ENCODE assay signal across 15 mouse cellular contexts in the genomic region with DNA sequence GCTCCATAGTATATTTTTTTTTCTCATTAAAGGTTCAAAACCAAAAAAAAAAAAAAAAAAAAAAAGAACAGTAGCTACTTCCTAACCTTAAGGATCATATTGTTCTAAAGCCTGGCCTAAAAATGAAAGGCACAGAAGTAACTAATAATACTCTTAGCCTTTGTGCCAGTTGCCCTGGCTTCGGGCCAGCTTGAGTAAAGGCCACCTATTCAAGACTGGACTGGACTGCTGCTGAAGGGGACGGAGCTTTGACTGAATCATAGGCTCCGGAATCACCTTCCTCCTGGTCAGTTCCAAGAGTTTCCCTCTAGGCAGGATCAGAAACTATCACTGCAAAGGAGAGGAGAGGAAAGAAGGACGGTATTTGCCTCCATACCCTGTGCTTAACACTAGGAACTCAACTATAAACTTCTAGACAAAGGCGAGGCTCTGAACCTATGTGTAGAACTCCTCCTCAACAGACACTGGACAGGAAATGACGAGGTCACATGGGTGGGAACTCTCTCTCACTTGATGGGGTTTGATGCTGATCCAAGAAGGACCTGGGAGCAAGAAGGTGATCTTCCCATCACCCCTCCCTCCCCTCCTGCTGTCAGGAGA. TPM values are rescaled to one million over a fixed set of nuclear protein-coding genes. Genes with fewer than 3 reads are reported as not detected.
A peak's percentile ranks its signal among the peaks of the same experiment; 100 is the strongest.
DNase-seq lines count a peak whose midpoint lies in the region; ATAC-seq lines count a peak whose summit lies in the region.
"Had no signal": no experiment of that assay in that cellular context is flagged by ENCODE, and none has a peak within 500 bp of the region (broad histone marks: within the 10 kb centered on the region; RNA-seq: fewer than 3 reads in every experiment).

No protein-coding gene starts in this region.

- H3K4me3 ChIP-seq in forebrain, embryonic 14.5 days (ENCODE audit: low read depth, low read length): no peak overlapping the region
- H3K4me3 ChIP-seq: forebrain, embryonic 13.5 days; limb, embryonic 13.5 days had no signal

- H3K9me3 ChIP-seq in forebrain, embryonic 14.5 days (replicated peaks; ENCODE audit: control insufficient read depth, low read length): no peaks in the 10 kb centered on the region
- H3K9me3 ChIP-seq: forebrain, embryonic 13.5 days; limb, embryonic 13.5 days had no signal

- no peak overlapping the region for H3K4me2 ChIP-seq in forebrain, embryonic 14.5 days (ENCODE audit: low read length)
- H3K4me2 ChIP-seq: forebrain, embryonic 13.5 days; limb, embryonic 13.5 days had no signal

- H3K36me3 ChIP-seq in forebrain, embryonic 14.5 days (ENCODE audit: control insufficient read depth, insufficient read depth, low read length): no peaks in the 10 kb centered on the region
- H3K36me3 ChIP-seq: limb, embryonic 13.5 days had no signal

- 77% methylated on average over 6 of the region's 6 CpGs for WGBS in forebrain, embryonic 14.5 days

- H3K27ac ChIP-seq in forebrain, embryonic 14.5 days (ENCODE audit: low read depth, low read length): no peak overlapping the region
- H3K27ac ChIP-seq: forebrain, embryonic 13.5 days; limb, embryonic 13.5 days; macrophage had no signal

- peak; percentile 77 to 85 for DNase-seq in adrenal gland, adult (ENCODE audit: inconsistent age in 2 of 2, low spot score in 1 of 2)
- DNase-seq in adrenal gland, postnatal 4 days (ENCODE audit: low spot score in 2 of 2): no peak
- peak; percentile 42 for DNase-seq in retina, postnatal 1 day
- no peak for DNase-seq in retina, embryonic 14.5 days (ENCODE audit: low spot score)
- peak; percentile 68 for DNase-seq in heart, adult 9 months (ENCODE audit: low spot score in 2 of 2)
- peak; percentile 55 to 71 for DNase-seq in kidney, postnatal 4 days
- DNase-seq in layer of hippocampus, adult 11-12 months (ENCODE audit: low spot score): no peak
- no peak for DNase-seq in forebrain, embryonic 14.5 days (ENCODE audit: low spot score)
- DNase-seq: spleen, adult 18-20 months had no signal

- H3K9ac ChIP-seq in forebrain, embryonic 14.5 days (ENCODE audit: low read length): no peak overlapping the region
- H3K9ac ChIP-seq: forebrain, embryonic 13.5 days; limb, embryonic 13.5 days had no signal

- no peak for ATAC-seq in forebrain, embryonic 14.5 days
- ATAC-seq: forebrain, embryonic 13.5 days had no signal

- H3K4me1 ChIP-seq in forebrain, embryonic 14.5 days (ENCODE audit: control insufficient read depth, insufficient read depth, low read length): no peaks in the 10 kb centered on the region
- H3K4me1 ChIP-seq: limb, embryonic 13.5 days had no signal

- no peaks in the 10 kb centered on the region for H3K27me3 ChIP-seq in forebrain, embryonic 14.5 days (replicated peaks; ENCODE audit: control insufficient read depth, insufficient read depth, low read length)
- H3K27me3 ChIP-seq: forebrain, embryonic 13.5 days; limb, embryonic 13.5 days had no signal

RNA-seq across cellular contexts. Expression of a gene that starts 3.2 kb away (rescaled TPM):
- 10 to 100 TPM; 12.6 to 19.8 TPM for total RNA-seq in adrenal gland, postnatal 4 days (2021)
- polyA plus RNA-seq in forebrain, embryonic 14.5 days (2014; fragmentation: Nextera tagmentation; extraction: Ambion mirVana): not detected in 2 replicates
- total RNA-seq: layer of hippocampus, adult 18-20 months had no signal
- polyA plus RNA-seq: forebrain, embryonic 13.5 days; macrophage; neural tube, embryonic 11.5 days had no signal

RNA-seq across cellular contexts. Expression of a gene that starts 19.2 kb away (rescaled TPM):
- total RNA-seq in adrenal gland, postnatal 4 days (2021): not detected
- polyA plus RNA-seq in forebrain, embryonic 14.5 days (2014; fragmentation: Nextera tagmentation; extraction: Ambion mirVana): not detected in 2 replicates
- total RNA-seq: layer of hippocampus, adult 18-20 months had no signal
- polyA plus RNA-seq: heart, embryonic 14.5 days; macrophage; neural tube, embryonic 11.5 days had no signal

RNA-seq across cellular contexts. Expression of a gene that starts 27.1 kb away (rescaled TPM):
- 10 to 100 TPM; 10.1 to 12.3 TPM for total RNA-seq in adrenal gland, postnatal 4 days (2021)
- 9.4 and 11.8 TPM in 2 replicates for polyA plus RNA-seq in forebrain, embryonic 14.5 days (2014; fragmentation: Nextera tagmentation; extraction: Ambion mirVana)

RNA-seq across cellular contexts. Expression of a gene that starts 27.1 kb away (rescaled TPM):
- total RNA-seq in adrenal gland, postnatal 4 days (2021): 10 to 100 TPM; 35.3 to 37.4 TPM
- polyA plus RNA-seq in forebrain, embryonic 14.5 days (2014; fragmentation: Nextera tagmentation; extraction: Ambion mirVana): 62.6 and 63.0 TPM in 2 replicates

RNA-seq across cellular contexts. Expression of a gene that starts 31.4 kb away (rescaled TPM):
- total RNA-seq in adrenal gland, postnatal 4 days (2021): 10 to 100 TPM; 89.1 to 92.6 TPM
- 34.3 and 44.7 TPM in 2 replicates for polyA plus RNA-seq in forebrain, embryonic 14.5 days (2014; fragmentation: Nextera tagmentation; extraction: Ambion mirVana)

Comparison
In these comparisons a context has a peak if more than half of its experiments do, and no peak if none do; other contexts are left out.
1. DNase-seq: peak in adrenal gland, adult (2 of 2), retina, postnatal 1 day (single experiment), heart, adult 9 months (2 of 2) and kidney, postnatal 4 days (2 of 2); none in adrenal gland, postnatal 4 days (0 of 2), retina, embryonic 14.5 days (single experiment), layer of hippocampus, adult 11-12 months (single experiment) and forebrain, embryonic 14.5 days (single experiment).